Mouse (Mus musculus): ENCODE data around the gene 1110032F04Rik.

Gene 1110032F04Rik

DNA sequence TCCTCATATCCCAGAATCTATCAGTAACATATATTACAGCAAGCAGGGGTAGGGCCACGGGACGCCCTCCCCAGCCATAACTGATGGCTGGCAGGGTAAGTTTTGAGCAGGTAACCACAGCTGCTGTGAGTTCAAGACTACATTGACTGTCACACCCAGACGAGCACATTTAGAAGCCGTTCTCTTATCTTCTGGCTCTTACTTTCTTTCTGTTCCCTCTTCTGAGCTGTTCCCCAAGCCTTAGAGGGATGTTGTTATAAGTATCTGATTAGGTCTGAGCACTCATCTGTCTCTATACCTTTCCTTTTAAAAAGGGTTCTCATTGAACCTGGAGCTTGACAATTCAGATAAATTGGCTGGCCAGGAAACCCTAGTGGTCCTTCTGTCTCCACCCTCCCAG is 38.1 kb downstream of the 1110032F04Rik start:
- DNase-seq (ENCODE audit: low read depth, low spot score) = no peak
